Mouse (Mus musculus): ENCODE results near the gene Nkiras2.

DNA sequence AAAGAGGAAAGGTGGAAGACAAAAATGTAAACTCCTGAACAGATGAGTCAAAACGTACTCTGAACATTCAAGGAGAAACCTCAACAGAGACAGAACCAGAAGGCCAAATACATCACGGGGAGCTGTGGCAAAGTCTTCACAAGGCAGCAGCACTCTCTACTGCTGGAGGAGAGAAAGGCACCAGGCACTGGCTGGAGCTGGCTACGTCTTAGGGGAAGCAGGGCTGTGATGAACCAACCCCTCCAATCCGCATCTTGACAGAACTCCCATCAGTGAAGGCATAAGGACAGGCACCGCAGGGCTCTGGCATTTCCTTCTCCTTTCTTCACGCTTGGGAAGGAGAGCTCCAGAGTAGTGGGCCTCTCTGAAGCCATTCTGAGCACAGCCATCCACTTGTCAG is 7.4 kb upstream of the Nkiras2 start:
- TF ChIP-seq CTCF (IDR thresholded peaks at IDR 0.05; ENCODE audit: borderline replicate concordance, extremely low read depth, insufficient read depth, insufficient read length) (no peak), POLR2A (IDR thresholded peaks at IDR 0.05; ENCODE audit: borderline replicate concordance, extremely low read depth, insufficient read depth, insufficient read length, poor library complexity, severe bottlenecking) (no peak)
